Mouse (Mus musculus) spleen, adult 2 months (tissue): ENCODE results near the gene Farsb. TPM values are rescaled to one million over a fixed set of nuclear protein-coding genes. Genes with fewer than 3 reads are reported as not detected.

Experiments used
- DNase-seq, 2 experiments: peaks; one replicate each; pipeline versions ENCODE4 v3.0.0 to v3.0.0-alpha.2; 2012 to 2021; ENCODE audit warnings: low spot score in 2 of 2, low read depth in 1 of 2
- H3K27ac ChIP-seq: fragments of 200-500 bp; 2 replicates; pipeline ENCODE4 v1.5.1; 2012; ENCODE audit warnings: low read length, inconsistent platforms; ENCODE audit not compliant: insufficient read depth
- H3K27me3 ChIP-seq: fragments of 200-500 bp; 2 replicates; pipeline ENCODE4 v1.6.1; 2012; ENCODE audit warnings: mild to moderate bottlenecking, moderate library complexity, low read length, inconsistent platforms; ENCODE audit not compliant: control insufficient read depth, insufficient read depth
- H3K36me3 ChIP-seq: fragments of 200-500 bp; 2 replicates; pipeline ENCODE4 v1.6.1; 2012; ENCODE audit warnings: mild to moderate bottlenecking, low read length, inconsistent platforms; ENCODE audit not compliant: control insufficient read depth, insufficient read depth
- H3K4me1 ChIP-seq: fragments of 200-500 bp; 2 replicates; pipeline ENCODE4 v1.6.1; 2011; ENCODE audit warnings: inconsistent platforms; ENCODE audit not compliant: control insufficient read depth, insufficient read depth, insufficient read length
- H3K4me3 ChIP-seq: fragments of 200-500 bp; 2 replicates; pipeline ENCODE4 v1.5.1; 2011; ENCODE audit warnings: mild to moderate bottlenecking, inconsistent platforms; ENCODE audit not compliant: insufficient read depth, insufficient read length; ENCODE audit errors: extremely low read depth
- CTCF ChIP-seq: fragments of 200-500 bp; IDR thresholded peaks from 2 replicates; pipeline ENCODE4 v1.5.1; 2011; ENCODE audit warnings: mild to moderate bottlenecking, inconsistent platforms; ENCODE audit not compliant: insufficient read depth, insufficient read length, insufficient replicate concordance; ENCODE audit errors: extremely low read depth
- POLR2A ChIP-seq: fragments of 200-500 bp; IDR thresholded peaks from 2 replicates; pipeline ENCODE4 v1.6.1; 2011; ENCODE audit warnings: low read depth, low read length, inconsistent platforms
- WGBS: fragments of 180-500 bp; shearing (Covaris S2); methylation state at CpG from one replicate; pipeline ENCODE4 v1.1.7; 2018; 5-methylcytosine and 5-hydroxymethylcytosine counted together
- polyA plus RNA-seq: library from polyadenylated mRNA; depleted of rRNA; stranded (reverse); fragments of >200 nt; gene quantifications from 2 replicates; pipeline ENCODE4 v1.2.3, GENCODE M21; 2012

Gene Farsb
- polyA plus RNA-seq, 1 experiment, result 8.7 TPM

DNA sequence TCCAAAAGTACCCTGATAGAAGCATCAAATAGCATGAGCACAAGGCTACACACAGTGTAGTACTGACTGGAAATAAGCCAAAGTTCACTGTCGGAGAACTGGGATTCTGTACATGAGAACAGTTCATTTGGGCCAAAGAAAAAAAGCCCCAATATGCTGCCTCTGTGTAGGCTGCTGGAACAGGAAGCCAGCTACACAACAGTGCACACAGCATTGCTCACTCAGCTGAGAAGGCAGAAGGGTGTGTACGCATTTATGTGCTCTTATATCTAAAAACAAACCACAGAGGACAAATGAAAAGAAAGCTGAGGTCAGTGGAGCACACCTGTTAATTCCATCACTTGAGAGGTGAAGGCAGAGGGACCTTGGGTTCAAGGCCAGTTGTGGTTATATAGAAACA is 52.7 kb downstream of the Farsb start:
- peak; percentile 27 to 34 for DNase-seq
- 50% methylated on average over 2 of the region's 2 CpGs for WGBS
- H3K4me1 ChIP-seq, result peaks cover 11% of the 10 kb centered on the region; the same call in 1 of the 2 replicates
- peaks cover 6% of the 10 kb centered on the region for H3K36me3 ChIP-seq
- peak overlapping the region; percentile 63; the same call in 1 of the 2 replicates for H3K27ac ChIP-seq
- H3K27me3 ChIP-seq, result no peaks in the 10 kb centered on the region
- TF ChIP-seq POLR2A, result no peak
- no peak for TF ChIP-seq CTCF
- no peak overlapping the region for H3K4me3 ChIP-seq

DNA sequence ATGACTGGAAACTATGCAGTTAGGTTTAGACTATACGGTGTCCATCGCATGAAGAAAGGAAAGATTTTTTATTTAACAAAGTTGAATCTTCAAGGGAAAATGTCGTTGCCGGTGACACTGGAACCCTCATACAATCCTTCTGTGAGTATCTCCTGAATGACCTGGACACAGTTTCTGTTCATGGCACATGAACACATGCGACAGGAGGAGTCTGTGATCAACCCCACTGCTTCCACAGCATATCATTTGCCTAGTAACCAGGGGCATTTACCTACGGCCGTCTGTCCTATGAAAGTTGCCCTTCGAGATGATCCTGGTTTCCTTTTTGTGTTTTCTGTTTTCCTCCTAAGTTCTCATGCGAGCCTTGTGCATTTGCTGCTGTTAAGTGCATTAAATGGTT is 55.2 kb downstream of the Farsb start:
- DNase-seq, result no peak
- Histone ChIP-seq H3K27ac (no peak overlapping the region), H3K4me1 (peaks cover 11% of the 10 kb centered on the region; the same call in 1 of the 2 replicates), H3K27me3 (no peaks in the 10 kb centered on the region), H3K4me3 (no peak overlapping the region), H3K36me3 (peaks cover 1% of the 10 kb centered on the region)
- TF ChIP-seq CTCF (no peak), POLR2A (no peak)
- 80% methylated on average over 9 of the region's 9 CpGs for WGBS

DNA sequence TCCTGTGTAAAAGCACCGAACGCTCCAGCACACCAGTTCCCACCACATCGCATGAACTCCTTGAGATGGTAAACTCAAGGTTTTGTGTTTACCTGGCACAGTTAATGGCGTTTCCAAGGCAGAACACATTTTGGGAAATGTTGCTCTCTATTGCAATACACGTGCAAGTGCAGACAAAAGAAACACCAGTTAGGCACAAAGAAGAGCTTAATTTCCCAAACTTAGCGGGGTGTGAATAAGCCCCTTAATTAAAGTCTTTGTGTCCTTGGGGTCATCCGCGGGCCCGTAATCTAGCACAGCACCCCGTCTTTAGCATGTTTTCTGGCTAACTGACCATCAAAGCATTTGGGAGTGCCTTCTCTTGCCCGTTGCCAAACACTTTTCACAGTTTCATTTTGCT is 59.8 kb downstream of the Farsb start:
- no peak for DNase-seq
- Histone ChIP-seq H3K4me3 (no peak overlapping the region), H3K4me1 (peaks cover 13% of the 10 kb centered on the region; the same call in 1 of the 2 replicates), H3K27me3 (no peaks in the 10 kb centered on the region), H3K36me3 (peaks cover 1% of the 10 kb centered on the region), H3K27ac (no peak overlapping the region)
- TF ChIP-seq POLR2A (no peak), CTCF (no peak)
- WGBS, result 95% methylated on average over 11 of the region's 11 CpGs

DNA sequence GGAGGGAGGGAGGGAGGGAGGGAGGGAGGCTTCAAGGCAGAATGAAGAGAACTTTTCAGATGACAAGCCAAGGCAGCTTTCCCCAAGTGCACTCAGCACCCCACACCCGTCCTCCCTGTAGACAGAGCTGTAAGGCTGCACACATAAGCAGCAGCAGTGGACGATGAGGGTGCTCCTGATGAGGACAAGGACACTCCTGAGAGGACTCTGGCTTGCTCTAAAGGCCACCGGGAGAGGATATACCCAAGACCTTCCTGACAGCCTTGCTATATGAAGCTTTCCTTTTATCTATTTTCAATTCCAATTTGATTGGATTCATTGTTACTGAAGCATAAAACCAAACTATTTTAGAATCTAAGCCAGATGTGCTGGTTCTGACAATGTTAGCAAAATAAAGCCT is 61.9 kb downstream of the Farsb start:
- TF ChIP-seq CTCF (no peak), POLR2A (no peak)
- no peak for DNase-seq
- Histone ChIP-seq H3K36me3 (no peaks in the 10 kb centered on the region; the same call in none of the 2 replicates), H3K4me1 (peaks cover 22% of the 10 kb centered on the region; the same call in 1 of the 2 replicates), H3K4me3 (no peak overlapping the region), H3K27ac (no peak overlapping the region), H3K27me3 (no peaks in the 10 kb centered on the region)
- 75% methylated on average over 3 of the region's 3 CpGs for WGBS

DNA sequence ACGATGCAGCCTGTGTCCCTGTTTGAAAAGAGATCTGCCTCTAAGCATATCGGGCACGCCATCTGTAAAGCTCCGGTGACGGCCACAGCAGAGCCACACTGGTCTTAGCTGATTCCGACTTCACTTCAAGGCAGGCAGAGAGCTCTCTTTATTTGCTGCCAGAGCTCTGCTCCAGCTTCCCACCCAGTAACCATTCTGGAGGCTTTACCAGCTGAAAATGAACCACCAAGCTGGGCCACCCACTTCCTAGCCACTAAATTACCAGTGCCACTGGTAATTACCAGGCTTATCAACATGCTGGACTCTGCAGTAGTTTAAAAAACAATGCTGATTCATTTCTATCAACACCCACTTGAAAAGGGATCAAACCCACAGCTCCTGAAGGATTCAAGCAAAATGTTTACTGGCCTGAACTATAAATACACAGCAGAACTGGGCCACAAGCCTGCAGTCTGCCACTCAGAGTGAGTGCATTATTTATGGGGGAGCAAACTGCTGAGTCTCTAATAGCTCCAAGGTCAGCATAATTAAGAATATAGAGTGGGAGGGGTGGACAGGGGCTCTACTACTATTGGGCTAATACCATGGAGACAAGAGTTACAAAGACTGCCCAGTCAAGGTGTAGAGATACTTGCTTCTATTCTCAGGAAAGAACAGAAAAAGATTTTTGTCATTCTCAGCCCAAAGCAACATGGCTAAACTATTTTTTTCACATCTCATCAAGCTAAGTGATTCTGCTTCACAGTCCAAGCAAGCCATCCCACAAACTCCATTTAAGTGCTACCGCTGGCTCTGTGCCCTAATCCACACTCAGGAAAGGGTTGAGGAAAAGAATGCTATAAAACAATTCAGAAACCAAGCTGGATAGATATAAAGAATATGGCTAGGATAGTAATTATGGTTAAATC is 62.6 kb downstream of the Farsb start:
- Histone ChIP-seq H3K4me3 (no peak overlapping the region), H3K4me1 (peaks cover 22% of the 10 kb centered on the region; the same call in 1 of the 2 replicates), H3K27ac (peak overlapping the region; percentile 46), H3K36me3 (peaks cover 1% of the 10 kb centered on the region), H3K27me3 (no peaks in the 10 kb centered on the region)
- DNase-seq, result no peak
- TF ChIP-seq POLR2A (no peak), CTCF (no peak)
- 93% methylated on average over 7 of the region's 7 CpGs for WGBS

DNA sequence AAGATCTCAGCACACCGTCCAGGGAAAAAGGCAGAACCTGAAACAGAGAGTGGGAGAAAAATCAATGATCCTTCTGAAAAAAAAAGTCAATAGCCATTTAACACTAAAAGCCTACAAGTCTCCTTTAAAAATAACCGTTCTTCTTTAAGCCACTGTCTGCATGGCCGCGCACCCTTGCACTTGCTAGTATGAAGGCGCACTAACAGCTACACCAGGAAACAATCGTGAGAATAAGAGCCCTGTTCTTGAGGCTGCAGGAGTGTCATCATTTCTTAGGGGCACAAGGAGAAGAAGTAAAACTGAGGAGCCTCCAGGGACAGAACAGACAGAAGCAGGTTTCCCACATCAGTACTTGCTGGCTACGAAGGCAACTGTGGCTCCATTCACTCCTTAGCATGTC is 63.4 kb downstream of the Farsb start:
- 65% methylated on average over 7 of the region's 7 CpGs for WGBS
- TF ChIP-seq CTCF (no peak), POLR2A (no peak)
- Histone ChIP-seq H3K36me3 (peaks cover 4% of the 10 kb centered on the region), H3K27me3 (no peaks in the 10 kb centered on the region), H3K27ac (peak overlapping the region; percentile 46), H3K4me3 (no peak overlapping the region), H3K4me1 (peaks cover 25% of the 10 kb centered on the region; the same call in 1 of the 2 replicates)
- DNase-seq, result no peak

DNA sequence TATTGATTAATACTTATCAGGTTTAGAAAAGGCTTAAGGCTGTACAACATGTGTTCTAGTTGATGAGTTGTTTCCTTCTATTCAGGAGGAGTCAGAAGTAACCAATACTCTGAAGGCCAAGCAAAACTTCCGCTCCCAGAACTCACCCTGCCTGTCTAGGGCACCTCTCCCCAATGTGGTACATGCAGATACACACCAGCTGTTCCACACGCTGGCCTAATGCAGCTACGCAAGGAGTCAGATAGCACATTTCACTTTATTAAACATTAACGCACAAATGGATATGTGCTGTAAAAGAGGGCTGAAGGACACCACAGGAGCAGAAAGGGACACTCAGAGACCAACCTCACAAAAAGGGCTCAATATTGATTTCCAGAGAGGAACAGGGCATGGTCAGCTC is 63.8 kb downstream of the Farsb start:
- no peak for DNase-seq
- Histone ChIP-seq H3K27ac (no peak overlapping the region), H3K36me3 (peaks cover 4% of the 10 kb centered on the region), H3K27me3 (no peaks in the 10 kb centered on the region), H3K4me3 (no peak overlapping the region), H3K4me1 (peaks cover 25% of the 10 kb centered on the region; the same call in 1 of the 2 replicates)
- TF ChIP-seq CTCF, result no peak
- no peak for TF ChIP-seq POLR2A
- WGBS, result 87% methylated on average over 4 of the region's 4 CpGs
